Mouse (Mus musculus): ENCODE data around the gene Serpine1. TPM values are rescaled to one million over a fixed set of nuclear protein-coding genes. Genes with fewer than 3 reads are reported as not detected.

Gene Serpine1
- total and polyA plus RNA-seq, 3 experiments = 1.9 to 92.3 (median 18.6) TPM

- DNase-seq (ENCODE audit: low spot score) (peak; percentile 59), ATAC-seq (ENCODE audit: extremely low read depth, insufficient number of reproducible peaks, low FRiP score, poor library complexity, severe bottlenecking) (peak; percentile 54)
- no peak overlapping the region; the same call in 1 of the 2 replicates for H3K4me3 ChIP-seq (ENCODE audit: low read depth, low read length)
Observed at GRCm38 (mm10) chr5:137098418-137098817, 26.4 kb upstream of the Serpine1 start.

GRCm38 (mm10) chr5:137096037-137096436 lies 24.0 kb upstream of the Serpine1 start:
- H3K4me1 ChIP-seq (ENCODE audit: insufficient read depth, low read depth, low read length) = peaks cover 59% of the 10 kb centered on the region

More at GRCm38 (mm10) chr5:137098418-137098817, 26.4 kb upstream of the Serpine1 start:
- H3K27me3 ChIP-seq (ENCODE audit: insufficient read depth, low read length) = no peaks in the 10 kb centered on the region
- H3K36me3 ChIP-seq (replicated peaks) = peaks cover 17% of the 10 kb centered on the region
- no peaks in the 10 kb centered on the region for H3K9me3 ChIP-seq (replicated peaks)
- peaks cover 76% of the 10 kb centered on the region for H3K4me1 ChIP-seq (ENCODE audit: insufficient read depth, low read depth, low read length)
- TF ChIP-seq TAL1 (conservative IDR thresholded peaks at IDR 0.05; ENCODE audit: low read depth, low read length) (peak; percentile 43; the same call in 1 of the 2 replicates), CTCF (IDR thresholded peaks at IDR 0.05; ENCODE audit: low read depth, low read length) (no peak)

GRCm38 (mm10) chr5:137095135-137095534 lies 23.1 kb upstream of the Serpine1 start:
- peaks cover 52% of the 10 kb centered on the region for H3K4me1 ChIP-seq (ENCODE audit: insufficient read depth, low read depth, low read length)
- DNase-seq (ENCODE audit: low spot score) (no peak), ATAC-seq (ENCODE audit: extremely low read depth, insufficient number of reproducible peaks, low FRiP score, poor library complexity, severe bottlenecking) (no peak)
- no peaks in the 10 kb centered on the region for H3K9me3 ChIP-seq (replicated peaks)
- no peak for TF ChIP-seq TAL1 (conservative IDR thresholded peaks at IDR 0.05; ENCODE audit: low read depth, low read length)
- no peak for TF ChIP-seq CTCF (IDR thresholded peaks at IDR 0.05; ENCODE audit: low read depth, low read length)
- no peak for TF ChIP-seq POLR2AphosphoS5 (IDR thresholded peaks at IDR 0.05; ENCODE audit: insufficient replicate concordance, low read depth, low read length)
- no peak for TF ChIP-seq GATA1 (IDR thresholded peaks at IDR 0.05; ENCODE audit: borderline replicate concordance, low read length)
- no peak for TF ChIP-seq GATA2 (IDR thresholded peaks at IDR 0.05; ENCODE audit: borderline replicate concordance, low read depth, low read length)
- H3K36me3 ChIP-seq (replicated peaks) = peaks cover 10% of the 10 kb centered on the region
- H3K4me3 ChIP-seq (ENCODE audit: low read depth, low read length) = no peak overlapping the region
- peaks cover 4% of the 10 kb centered on the region; the same call in 1 of the 2 replicates for H3K27me3 ChIP-seq (ENCODE audit: insufficient read depth, low read length)

More at GRCm38 (mm10) chr5:137096037-137096436, 24.0 kb upstream of the Serpine1 start:
- peaks cover 13% of the 10 kb centered on the region for H3K36me3 ChIP-seq (replicated peaks)
- no peaks in the 10 kb centered on the region for H3K9me3 ChIP-seq (replicated peaks)
- H3K27me3 ChIP-seq (ENCODE audit: insufficient read depth, low read length) = peaks cover 4% of the 10 kb centered on the region; the same call in 1 of the 2 replicates
- no peak for TF ChIP-seq CTCF (IDR thresholded peaks at IDR 0.05; ENCODE audit: low read depth, low read length)
- TF ChIP-seq TAL1 (conservative IDR thresholded peaks at IDR 0.05; ENCODE audit: low read depth, low read length) = no peak
- no peak for TF ChIP-seq GATA2 (IDR thresholded peaks at IDR 0.05; ENCODE audit: borderline replicate concordance, low read depth, low read length)
- TF ChIP-seq POLR2AphosphoS5 (IDR thresholded peaks at IDR 0.05; ENCODE audit: insufficient replicate concordance, low read depth, low read length) = no peak
- TF ChIP-seq GATA1 (IDR thresholded peaks at IDR 0.05; ENCODE audit: borderline replicate concordance, low read length) = no peak
- no peak overlapping the region for H3K4me3 ChIP-seq (ENCODE audit: low read depth, low read length)
- DNase-seq (ENCODE audit: low spot score) (no peak), ATAC-seq (ENCODE audit: extremely low read depth, insufficient number of reproducible peaks, low FRiP score, poor library complexity, severe bottlenecking) (no peak)

GRCm38 (mm10) chr5:137093720-137094119 lies 21.7 kb upstream of the Serpine1 start:
- TF ChIP-seq TAL1 (conservative IDR thresholded peaks at IDR 0.05; ENCODE audit: low read depth, low read length) = no peak
- no peak for TF ChIP-seq CTCF (IDR thresholded peaks at IDR 0.05; ENCODE audit: low read depth, low read length)
- no peak for TF ChIP-seq POLR2AphosphoS5 (IDR thresholded peaks at IDR 0.05; ENCODE audit: insufficient replicate concordance, low read depth, low read length)
- TF ChIP-seq GATA1 (IDR thresholded peaks at IDR 0.05; ENCODE audit: borderline replicate concordance, low read length) = no peak
- TF ChIP-seq GATA2 (IDR thresholded peaks at IDR 0.05; ENCODE audit: borderline replicate concordance, low read depth, low read length) = no peak
- no peak for DNase-seq (ENCODE audit: low spot score)
- no peaks in the 10 kb centered on the region for H3K9me3 ChIP-seq (replicated peaks)
- H3K4me1 ChIP-seq (ENCODE audit: insufficient read depth, low read depth, low read length) = peaks cover 38% of the 10 kb centered on the region
- no peaks in the 10 kb centered on the region for H3K36me3 ChIP-seq (replicated peaks)
- peaks cover 4% of the 10 kb centered on the region; the same call in 1 of the 2 replicates for H3K27me3 ChIP-seq (ENCODE audit: insufficient read depth, low read length)
- H3K4me3 ChIP-seq (ENCODE audit: low read depth, low read length) = no peak overlapping the region
- no peak for ATAC-seq (ENCODE audit: extremely low read depth, insufficient number of reproducible peaks, low FRiP score, poor library complexity, severe bottlenecking)

- Histone ChIP-seq H3K36me3 (replicated peaks) (no peaks in the 10 kb centered on the region), H3K27me3 (ENCODE audit: insufficient read depth, low read length) (peaks cover 4% of the 10 kb centered on the region; the same call in 1 of the 2 replicates), H3K4me3 (ENCODE audit: low read depth, low read length) (no peak overlapping the region), H3K4me1 (ENCODE audit: insufficient read depth, low read depth, low read length) (peaks cover 19% of the 10 kb centered on the region), H3K9me3 (replicated peaks) (peaks cover 8% of the 10 kb centered on the region)
- no peak for ATAC-seq (ENCODE audit: extremely low read depth, insufficient number of reproducible peaks, low FRiP score, poor library complexity, severe bottlenecking)
- TF ChIP-seq POLR2AphosphoS5 (IDR thresholded peaks at IDR 0.05; ENCODE audit: insufficient replicate concordance, low read depth, low read length) (no peak), CTCF (IDR thresholded peaks at IDR 0.05; ENCODE audit: low read depth, low read length) (no peak), GATA2 (IDR thresholded peaks at IDR 0.05; ENCODE audit: borderline replicate concordance, low read depth, low read length) (no peak), GATA1 (IDR thresholded peaks at IDR 0.05; ENCODE audit: borderline replicate concordance, low read length) (no peak), TAL1 (conservative IDR thresholded peaks at IDR 0.05; ENCODE audit: low read depth, low read length) (no peak)
- no peak for DNase-seq (ENCODE audit: low spot score)
Observed at GRCm38 (mm10) chr5:137091560-137091959, 19.5 kb upstream of the Serpine1 start.

GRCm38 (mm10) chr5:137090870-137091269 lies 18.8 kb upstream of the Serpine1 start:
- TF ChIP-seq CTCF (IDR thresholded peaks at IDR 0.05; ENCODE audit: low read depth, low read length) (no peak), GATA2 (IDR thresholded peaks at IDR 0.05; ENCODE audit: borderline replicate concordance, low read depth, low read length) (no peak), POLR2AphosphoS5 (IDR thresholded peaks at IDR 0.05; ENCODE audit: insufficient replicate concordance, low read depth, low read length) (no peak), GATA1 (IDR thresholded peaks at IDR 0.05; ENCODE audit: borderline replicate concordance, low read length) (no peak), TAL1 (conservative IDR thresholded peaks at IDR 0.05; ENCODE audit: low read depth, low read length) (no peak)
- no peak for DNase-seq (ENCODE audit: low spot score)
- H3K4me1 ChIP-seq (ENCODE audit: insufficient read depth, low read depth, low read length) = peaks cover 23% of the 10 kb centered on the region
- peaks cover 11% of the 10 kb centered on the region for H3K9me3 ChIP-seq (replicated peaks)
- no peak overlapping the region for H3K4me3 ChIP-seq (ENCODE audit: low read depth, low read length)
- no peak for ATAC-seq (ENCODE audit: extremely low read depth, insufficient number of reproducible peaks, low FRiP score, poor library complexity, severe bottlenecking)
- H3K36me3 ChIP-seq (replicated peaks) = no peaks in the 10 kb centered on the region
- peaks cover 4% of the 10 kb centered on the region; the same call in 1 of the 2 replicates for H3K27me3 ChIP-seq (ENCODE audit: insufficient read depth, low read length)
